Mouse (Mus musculus) cerebellum, postnatal 14 days (tissue): ENCODE measurements around the gene Egfem1.
A peak's percentile ranks its signal among the peaks of the same experiment; 100 is the strongest.

Source experiments
- DNase-seq, 2 experiments: peaks; one replicate each; pipeline ENCODE4 v3.0.0; 2021; ENCODE audit warnings: mixed read lengths in 2 of 2

The Egfem1 gene

GRCm38 (mm10) chr3:29135176-29136064 lies 53.6 kb downstream of the Egfem1 start:
- DNase-seq, result no peak

- DNase-seq, result no peak
These were observed 54.5 kb downstream of the Egfem1 start for GRCm38 (mm10) chr3:29136065-29136955.

GRCm38 (mm10) chr3:29168401-29168800 lies 86.6 kb downstream of the Egfem1 start:
- no peak for DNase-seq

- DNase-seq, result no peak
These were observed 87.2 kb downstream of the Egfem1 start for GRCm38 (mm10) chr3:29169003-29169402.

- no peak for DNase-seq
These were observed 95.2 kb downstream of the Egfem1 start for GRCm38 (mm10) chr3:29176991-29177390.

- DNase-seq, result no peak
These were observed 101.2 kb downstream of the Egfem1 start for GRCm38 (mm10) chr3:29182988-29183387.

GRCm38 (mm10) chr3:29183615-29184198 lies 101.9 kb downstream of the Egfem1 start:
- no peak for DNase-seq

- DNase-seq, result no peak
These were observed 102.8 kb downstream of the Egfem1 start for GRCm38 (mm10) chr3:29184486-29185241.

GRCm38 (mm10) chr3:29190263-29190662 lies 108.4 kb downstream of the Egfem1 start:
- no peak for DNase-seq

GRCm38 (mm10) chr3:29197727-29198512 lies 116.1 kb downstream of the Egfem1 start:
- no peak for DNase-seq

GRCm38 (mm10) chr3:29200601-29201000 lies 118.8 kb downstream of the Egfem1 start:
- DNase-seq, result peak; percentile 37 to 61

GRCm38 (mm10) chr3:29202536-29202935 lies 120.7 kb downstream of the Egfem1 start:
- no peak for DNase-seq

- no peak for DNase-seq
These were observed 140.6 kb downstream of the Egfem1 start for GRCm38 (mm10) chr3:29222414-29222813.

GRCm38 (mm10) chr3:29229712-29230111 lies 147.9 kb downstream of the Egfem1 start:
- DNase-seq, result no peak

GRCm38 (mm10) chr3:29235477-29235876 lies 153.7 kb downstream of the Egfem1 start:
- DNase-seq, result no peak

- no peak for DNase-seq
These were observed 154.7 kb downstream of the Egfem1 start for GRCm38 (mm10) chr3:29236517-29236916.

- DNase-seq, result no peak
These were observed 161.8 kb downstream of the Egfem1 start for GRCm38 (mm10) chr3:29243600-29243999.

- no peak for DNase-seq
These were observed 209.8 kb downstream of the Egfem1 start for GRCm38 (mm10) chr3:29291633-29292032.

GRCm38 (mm10) chr3:29292251-29292650 lies 210.4 kb downstream of the Egfem1 start:
- no peak for DNase-seq

- DNase-seq, result no peak
These were observed 211.4 kb downstream of the Egfem1 start for GRCm38 (mm10) chr3:29293230-29293629.

GRCm38 (mm10) chr3:29342223-29342791 lies 260.5 kb downstream of the Egfem1 start:
- DNase-seq, result no peak
